Mouse (Mus musculus): ENCODE results near the gene Becn1. TPM values are rescaled to one million over a fixed set of nuclear protein-coding genes. Genes with fewer than 3 reads are reported as not detected.

The Becn1 gene
- polyA plus RNA-seq, 1 experiment from 2014 or later: 203 TPM

DNA sequence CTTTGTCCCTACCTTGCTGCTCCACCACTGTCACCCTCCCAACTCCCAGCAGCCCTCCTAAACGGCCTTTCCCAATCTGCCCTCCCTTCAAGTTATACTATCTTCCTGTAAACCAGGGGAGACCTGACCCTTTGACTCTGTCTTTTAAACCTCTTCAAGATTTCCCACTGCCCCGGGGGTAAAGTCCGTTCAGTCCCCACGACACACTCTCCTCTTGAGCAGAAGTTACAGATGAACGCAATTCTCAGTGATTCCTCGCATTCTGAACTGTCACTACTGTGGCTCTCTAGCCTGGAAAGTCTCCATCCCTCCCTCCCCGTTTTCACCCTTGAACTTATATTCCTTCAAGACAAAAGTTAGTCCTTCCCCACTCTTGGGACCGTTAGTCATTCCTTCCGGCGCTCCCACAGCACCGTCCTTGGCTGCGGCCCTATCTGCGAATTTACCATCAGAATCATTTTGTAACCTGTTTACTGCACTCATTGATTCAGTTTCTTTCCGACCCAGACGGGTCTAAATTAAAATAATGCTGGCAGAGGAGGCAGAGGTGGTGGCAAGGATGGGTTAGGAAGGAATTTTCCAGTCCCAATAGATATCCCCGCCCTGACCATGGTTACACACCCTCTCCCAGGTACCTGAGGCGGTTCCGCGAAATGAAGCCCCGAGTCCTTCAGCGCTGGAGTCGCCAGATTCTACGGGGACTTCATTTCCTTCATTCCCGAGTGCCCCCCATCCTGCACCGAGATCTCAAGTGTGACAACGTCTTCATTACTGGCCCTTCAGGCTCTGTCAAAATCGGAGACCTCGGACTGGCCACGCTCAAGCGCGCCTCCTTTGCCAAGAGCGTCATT lies 38.7 kb downstream of the Becn1 start:
- 4% methylated on average over 32 of the region's 32 CpGs for WGBS
- Histone ChIP-seq H3K9ac (replicated peaks; ENCODE audit: low read depth, low read length) (no peak overlapping the region), H3K4me2 (ENCODE audit: low read length) (no peak overlapping the region), H3K9me3 (ENCODE audit: control insufficient read depth, low read length) (no peaks in the 10 kb centered on the region), H3K36me3 (ENCODE audit: control insufficient read depth, insufficient read depth) (no peaks in the 10 kb centered on the region), H3K27ac (ENCODE audit: low read length) (no peak overlapping the region), H3K27me3 (replicated peaks; ENCODE audit: control insufficient read depth, insufficient read depth, low read length) (peaks cover 41% of the 10 kb centered on the region), H3K4me1 (replicated peaks; ENCODE audit: control insufficient read depth, insufficient read depth, low read length) (peaks cover 25% of the 10 kb centered on the region), H3K4me3 (replicated peaks; ENCODE audit: low read length) (no peak overlapping the region)
- no peak for ATAC-seq

DNA sequence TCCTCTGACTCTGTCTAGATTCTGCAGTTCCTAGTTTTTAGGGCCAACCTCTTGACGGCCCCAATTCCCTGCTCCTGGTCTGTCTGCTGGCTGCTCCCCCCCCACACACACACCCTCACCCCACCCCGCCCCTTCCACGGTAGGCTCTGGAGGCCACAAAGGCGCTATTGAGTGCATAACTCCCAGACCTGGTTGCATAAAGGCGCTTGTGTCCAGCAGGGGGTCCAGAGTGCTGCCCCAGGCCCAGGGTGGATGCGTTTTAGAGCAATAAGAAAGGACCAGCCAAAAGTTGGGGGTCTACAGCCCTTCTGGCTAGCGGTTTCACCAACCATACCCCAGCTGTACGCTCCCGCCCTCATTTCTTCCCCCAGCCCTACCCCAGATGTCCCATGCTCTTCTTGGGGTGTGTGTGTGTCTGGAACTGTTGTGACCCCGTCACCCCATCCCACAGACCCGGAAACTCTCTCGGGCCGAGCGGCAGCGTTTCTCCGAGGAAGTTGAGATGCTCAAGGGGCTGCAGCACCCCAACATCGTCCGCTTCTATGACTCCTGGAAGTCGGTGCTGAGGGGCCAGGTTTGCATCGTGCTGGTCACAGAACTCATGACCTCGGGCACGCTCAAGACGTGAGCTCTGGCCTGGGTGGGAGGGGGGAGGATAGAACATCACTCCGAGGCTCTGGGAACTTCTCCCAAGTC lies 39.7 kb downstream of the Becn1 start:
- no peaks in the 10 kb centered on the region for H3K36me3 ChIP-seq (ENCODE audit: control insufficient read depth, insufficient read depth)
- no peak overlapping the region for H3K9ac ChIP-seq (replicated peaks; ENCODE audit: low read depth, low read length)
- peaks cover 41% of the 10 kb centered on the region for H3K27me3 ChIP-seq (replicated peaks; ENCODE audit: control insufficient read depth, insufficient read depth, low read length)
- peaks cover 25% of the 10 kb centered on the region for H3K4me1 ChIP-seq (replicated peaks; ENCODE audit: control insufficient read depth, insufficient read depth, low read length)
- H3K9me3 ChIP-seq (ENCODE audit: control insufficient read depth, low read length): no peaks in the 10 kb centered on the region
- H3K27ac ChIP-seq (ENCODE audit: low read length): no peak overlapping the region
- no peak for ATAC-seq
- 2% methylated on average over 24 of the region's 24 CpGs for WGBS
- H3K4me2 ChIP-seq (ENCODE audit: low read length): no peak overlapping the region
- no peak overlapping the region for H3K4me3 ChIP-seq (replicated peaks; ENCODE audit: low read length)

DNA sequence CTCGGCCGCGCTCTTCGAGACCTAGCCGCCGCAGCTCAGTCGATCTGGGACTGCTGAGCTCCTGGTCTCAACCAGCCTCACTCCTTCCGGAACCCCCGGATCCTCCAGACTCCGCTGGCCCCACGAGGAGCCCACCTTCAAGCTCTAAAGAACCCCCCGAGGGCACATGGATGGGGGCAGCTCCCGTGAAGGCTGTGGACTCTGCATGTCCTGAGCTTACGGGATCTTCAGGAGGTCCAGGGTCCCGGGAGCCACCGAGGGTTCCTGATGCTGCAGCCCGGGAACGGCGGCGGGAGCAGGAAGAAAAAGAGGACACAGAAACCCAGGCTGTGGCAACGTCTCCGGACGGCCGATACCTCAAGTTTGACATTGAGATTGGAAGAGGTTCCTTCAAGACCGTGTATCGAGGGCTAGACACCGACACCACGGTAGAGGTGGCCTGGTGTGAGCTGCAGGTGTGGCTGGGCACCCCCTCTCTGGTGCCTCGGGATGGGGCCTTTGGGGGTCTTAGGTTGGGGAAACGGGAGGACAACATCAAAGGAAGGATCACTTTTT lies 41.2 kb downstream of the Becn1 start:
- Histone ChIP-seq H3K36me3 (ENCODE audit: control insufficient read depth, insufficient read depth) (no peaks in the 10 kb centered on the region), H3K27me3 (replicated peaks; ENCODE audit: control insufficient read depth, insufficient read depth, low read length) (peaks cover 36% of the 10 kb centered on the region), H3K9me3 (ENCODE audit: control insufficient read depth, low read length) (no peaks in the 10 kb centered on the region), H3K27ac (ENCODE audit: low read length) (no peak overlapping the region), H3K4me2 (ENCODE audit: low read length) (peak overlapping the region; percentile 81), H3K9ac (replicated peaks; ENCODE audit: low read depth, low read length) (peak overlapping the region; percentile 64), H3K4me3 (replicated peaks; ENCODE audit: low read length) (peak overlapping the region; percentile 47), H3K4me1 (replicated peaks; ENCODE audit: control insufficient read depth, insufficient read depth, low read length) (peaks cover 25% of the 10 kb centered on the region)
- ATAC-seq: no peak
- under 1% methylated on average over 30 of the region's 30 CpGs for WGBS

DNA sequence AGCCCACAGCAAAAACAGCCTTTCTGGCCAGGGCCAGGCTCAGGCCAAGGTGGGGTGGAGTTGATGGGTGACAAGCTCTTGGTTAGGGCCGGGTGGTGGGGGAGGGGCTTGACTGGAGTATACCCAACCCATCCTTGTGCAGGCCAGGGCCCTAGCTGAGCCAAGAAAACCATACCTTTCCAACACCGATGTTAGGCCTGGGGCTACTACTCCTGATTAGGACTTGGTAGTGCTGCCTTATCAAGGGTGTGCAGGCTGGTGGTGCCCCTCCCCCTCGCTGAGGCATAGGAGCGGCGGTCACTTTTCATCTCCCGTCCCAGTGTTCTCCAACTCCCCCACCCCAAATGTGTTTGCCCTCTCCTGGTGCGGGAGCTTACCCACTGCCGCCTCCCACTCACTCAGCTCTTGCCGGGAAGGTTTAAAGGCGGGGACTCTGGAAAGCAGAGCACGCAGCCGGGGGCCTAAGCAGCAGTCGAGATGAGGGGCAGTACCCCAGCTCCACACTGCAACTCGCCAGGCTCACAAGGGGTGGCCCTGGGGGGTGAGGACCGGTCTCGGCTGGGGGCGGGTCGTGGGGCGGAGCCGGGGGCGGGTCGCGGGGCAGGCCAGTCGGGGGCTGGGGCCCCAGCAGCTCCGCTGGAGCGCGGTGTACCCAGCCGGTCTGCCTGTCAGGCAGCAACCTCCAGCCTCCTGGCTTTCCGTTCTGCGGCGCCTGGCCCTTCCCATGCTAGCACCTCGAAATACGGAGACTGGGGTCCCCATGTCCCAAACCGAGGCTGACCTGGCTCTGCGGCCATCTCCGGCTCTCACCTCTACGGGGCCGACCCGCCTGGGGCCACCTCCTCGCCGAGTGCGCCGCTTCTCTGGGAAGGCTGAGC lies 41.9 kb downstream of the Becn1 start, which contains the start of gene Wnk4:
Wnk4 (plus strand) TSS at position 620 of the 878 bp plus-strand sequence.
- Histone ChIP-seq H3K27me3 (replicated peaks; ENCODE audit: control insufficient read depth, insufficient read depth, low read length) (peaks cover 34% of the 10 kb centered on the region), H3K9ac (replicated peaks; ENCODE audit: low read depth, low read length) (peak within 1 kb of the TSS; percentile 64), H3K9me3 (ENCODE audit: control insufficient read depth, low read length) (no peaks in the 10 kb centered on the region), H3K4me3 (replicated peaks; ENCODE audit: low read length) (peak within 1 kb of the TSS; percentile 47), H3K4me1 (replicated peaks; ENCODE audit: control insufficient read depth, insufficient read depth, low read length) (peaks cover 22% of the 10 kb centered on the region), H3K27ac (ENCODE audit: low read length) (no peak within 1 kb of the TSS), H3K4me2 (ENCODE audit: low read length) (peak within 1 kb of the TSS; percentile 81), H3K36me3 (ENCODE audit: control insufficient read depth, insufficient read depth) (no peaks in the 10 kb centered on the region)
- ATAC-seq: peak; percentile 75
- 0% methylated on average over 43 of the region's 43 CpGs for WGBS

DNA sequence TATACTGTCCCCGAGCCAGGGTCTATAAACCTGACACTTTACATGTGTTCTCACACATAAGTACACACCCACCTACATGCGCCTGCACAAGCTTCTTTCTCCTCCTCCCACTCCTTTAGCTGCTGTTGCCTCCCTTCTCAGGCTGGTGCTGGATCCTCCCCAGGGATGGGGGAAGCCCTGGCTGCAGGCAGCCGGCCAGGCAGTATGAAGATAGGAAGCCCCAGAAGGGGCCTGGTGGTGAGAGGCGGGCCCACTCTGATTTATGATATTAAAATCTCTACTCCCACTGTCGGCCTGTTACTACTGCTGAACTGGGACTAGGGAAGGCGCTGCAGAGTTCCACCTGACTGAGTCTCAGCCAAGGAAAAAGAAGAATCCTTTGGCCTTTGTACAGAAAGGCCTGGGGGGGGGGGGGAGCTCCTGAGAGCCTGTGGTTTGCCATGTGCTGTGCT lies 42.8 kb downstream of the Becn1 start:
- no peak for ATAC-seq
- Histone ChIP-seq H3K4me1 (replicated peaks; ENCODE audit: control insufficient read depth, insufficient read depth, low read length) (peaks cover 22% of the 10 kb centered on the region), H3K4me3 (replicated peaks; ENCODE audit: low read length) (no peak overlapping the region), H3K27ac (ENCODE audit: low read length) (no peak overlapping the region), H3K9me3 (ENCODE audit: control insufficient read depth, low read length) (no peaks in the 10 kb centered on the region), H3K4me2 (ENCODE audit: low read length) (no peak overlapping the region), H3K27me3 (replicated peaks; ENCODE audit: control insufficient read depth, insufficient read depth, low read length) (peaks cover 27% of the 10 kb centered on the region), H3K36me3 (ENCODE audit: control insufficient read depth, insufficient read depth) (no peaks in the 10 kb centered on the region), H3K9ac (replicated peaks; ENCODE audit: low read depth, low read length) (no peak overlapping the region)
- WGBS: 50% methylated on average over 6 of the region's 6 CpGs

DNA sequence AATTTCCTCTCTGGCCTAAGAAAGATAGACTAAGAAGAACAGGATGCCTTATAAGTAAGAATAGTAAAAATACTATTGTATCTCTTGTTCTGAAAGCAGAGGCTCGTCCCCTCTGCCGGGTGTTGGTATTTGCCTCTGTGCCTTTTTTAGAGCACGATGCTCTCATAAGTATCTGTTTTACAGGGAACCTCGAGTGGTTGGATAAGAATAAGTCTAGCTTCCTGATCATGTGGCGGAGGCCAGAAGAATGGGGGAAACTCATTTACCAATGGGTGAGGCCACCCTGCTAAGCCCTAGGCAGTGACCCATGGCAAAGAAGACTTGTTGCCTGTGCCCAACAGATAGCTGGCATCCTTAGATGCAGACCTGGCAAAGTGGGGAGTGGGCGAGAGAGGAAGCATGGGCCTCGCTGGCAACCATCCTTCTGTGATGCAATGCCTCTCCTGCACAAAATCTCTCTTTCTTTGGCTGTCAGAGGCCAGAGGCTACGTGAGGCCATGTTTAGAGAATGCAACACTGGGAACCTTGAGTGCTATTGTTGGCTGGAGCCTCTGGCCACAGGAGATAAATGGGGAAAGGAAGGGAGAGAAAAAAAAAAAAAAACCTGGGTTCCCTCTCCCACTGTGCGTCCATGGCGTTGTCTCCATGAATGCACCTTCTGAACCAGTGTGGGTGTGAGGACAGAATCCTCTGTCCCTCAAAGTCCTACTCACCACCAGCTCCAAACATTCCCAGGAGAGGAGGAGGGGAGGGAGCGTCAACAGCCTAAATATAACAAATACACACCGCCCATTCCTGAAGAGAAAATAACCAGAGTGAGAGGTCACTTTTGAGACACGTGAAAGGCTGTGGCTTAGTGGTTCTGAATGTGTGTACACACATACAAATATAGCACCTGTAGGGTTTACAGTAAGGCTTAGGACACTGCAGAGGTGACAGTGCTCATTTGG lies 46.0 kb downstream of the Becn1 start:
- Histone ChIP-seq H3K4me3 (replicated peaks; ENCODE audit: low read length) (no peak overlapping the region), H3K9ac (replicated peaks; ENCODE audit: low read depth, low read length) (no peak overlapping the region), H3K27ac (ENCODE audit: low read length) (no peak overlapping the region), H3K36me3 (ENCODE audit: control insufficient read depth, insufficient read depth) (no peaks in the 10 kb centered on the region), H3K4me2 (ENCODE audit: low read length) (no peak overlapping the region), H3K9me3 (ENCODE audit: control insufficient read depth, low read length) (no peaks in the 10 kb centered on the region), H3K27me3 (replicated peaks; ENCODE audit: control insufficient read depth, insufficient read depth, low read length) (0 out of 2 replicates have a peak, but pooled peaks cover 2% of the 10 kb centered on the region), H3K4me1 (replicated peaks; ENCODE audit: control insufficient read depth, insufficient read depth, low read length) (peaks cover 29% of the 10 kb centered on the region)
- no peak for ATAC-seq
- 89% methylated on average over 13 of the region's 13 CpGs for WGBS

DNA sequence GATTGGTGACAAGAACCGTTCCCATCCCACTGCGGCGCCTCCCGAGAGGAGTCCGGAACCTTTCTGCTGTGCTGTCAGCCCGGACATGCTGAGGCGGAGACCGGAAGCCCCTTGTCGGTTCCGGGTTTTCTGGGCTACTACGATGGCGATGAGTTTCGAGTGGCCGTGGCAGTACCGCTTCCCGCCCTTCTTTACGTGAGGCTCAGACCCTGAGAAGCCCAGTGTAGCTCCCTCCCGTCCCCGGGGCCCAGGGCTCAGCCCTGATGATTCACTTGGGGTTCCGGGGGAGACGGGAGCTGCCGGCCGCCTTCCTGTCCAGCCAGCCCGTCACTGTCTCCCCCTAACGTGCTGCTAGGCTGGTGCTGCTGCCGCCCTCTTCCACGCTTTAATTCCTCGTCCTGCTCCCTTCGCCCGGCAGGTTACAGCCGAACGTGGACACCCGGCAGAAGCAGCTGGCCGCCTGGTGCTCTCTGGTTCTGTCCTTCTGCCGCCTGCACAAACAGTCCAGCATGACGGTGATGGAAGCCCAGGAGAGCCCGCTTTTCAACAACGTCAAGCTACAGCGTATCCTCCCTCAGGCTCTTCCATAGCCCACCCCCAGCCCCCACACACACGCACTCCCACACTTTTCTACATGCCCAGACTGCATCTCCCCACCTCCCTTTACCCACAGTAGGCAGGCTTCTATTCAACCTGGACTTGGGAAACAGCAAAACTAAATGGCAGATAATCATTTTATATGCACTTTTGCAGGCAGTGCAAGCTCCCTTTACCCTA lies 48.3 kb downstream of the Becn1 start, which contains the start of gene Vps25:
Vps25 (plus strand) TSS at position 95 of the 777 bp plus-strand sequence.
- peak within 1 kb of the TSS; percentile 91 for H3K4me2 ChIP-seq (ENCODE audit: low read length)
- WGBS: under 1% methylated on average over 36 of the region's 40 CpGs
- no peaks in the 10 kb centered on the region for H3K36me3 ChIP-seq (ENCODE audit: control insufficient read depth, insufficient read depth)
- H3K27me3 ChIP-seq (replicated peaks; ENCODE audit: control insufficient read depth, insufficient read depth, low read length): no peaks in the 10 kb centered on the region
- H3K27ac ChIP-seq (ENCODE audit: low read length): peak within 1 kb of the TSS; percentile 85
- peak; percentile 93 for ATAC-seq
- H3K9me3 ChIP-seq (ENCODE audit: control insufficient read depth, low read length): no peaks in the 10 kb centered on the region
- peaks cover 14% of the 10 kb centered on the region for H3K4me1 ChIP-seq (replicated peaks; ENCODE audit: control insufficient read depth, insufficient read depth, low read length)
- H3K9ac ChIP-seq (replicated peaks; ENCODE audit: low read depth, low read length): peak within 1 kb of the TSS; percentile 92
- H3K4me3 ChIP-seq (replicated peaks; ENCODE audit: low read length): peak within 1 kb of the TSS; percentile 85

Measured in forebrain, embryonic 16.5 days (tissue).